Mouse (Mus musculus) hindbrain, embryonic 14.5 days (tissue): ENCODE measurements around the gene Gpatch11. TPM values are rescaled to one million over a fixed set of nuclear protein-coding genes. Genes with fewer than 3 reads are reported as not detected.
"Not testable (repeated sequence)": the region's sequence is repeated elsewhere in the genome, so short reads cannot be mapped to it uniquely, and the experiment has no call there.

Source experiments
- ATAC-seq: fragments of 200-750 bp; cut with Nextera tagmentation; 2 replicates; pipeline ENCODE4 v1.8.0; 2017; ENCODE audit warnings: moderate number of reproducible peaks, mild to moderate bottlenecking, moderate TSS enrichment, moderate library complexity; ENCODE audit not compliant: low FRiP score
- DNase-seq: peaks from one replicate; pipeline ENCODE4 v3.0.0-alpha.2; 2015; ENCODE audit warnings: low spot score
- H3K27ac ChIP-seq: fragments of 300-500 bp; sonication (generic); 2 replicates; pipeline ENCODE4 v1.5.1; 2014; ENCODE audit warnings: mild to moderate bottlenecking, moderate library complexity
- H3K27me3 ChIP-seq: fragments of 300-500 bp; sonication (generic); 2 replicates; pipeline ENCODE4 v1.6.1; 2014; ENCODE audit warnings: mild to moderate bottlenecking, low read length, mixed read lengths; ENCODE audit not compliant: control insufficient read depth, insufficient read depth
- H3K36me3 ChIP-seq: fragments of 300-500 bp; sonication (generic); replicated peaks from 2 replicates; pipeline ENCODE4 v1.6.1; 2014; ENCODE audit not compliant: control insufficient read depth, insufficient read depth
- H3K4me1 ChIP-seq: fragments of 300-500 bp; sonication (generic); replicated peaks from 2 replicates; pipeline ENCODE4 v1.6.1; 2014; ENCODE audit warnings: antibody characterized with exemption, low read length, mixed read lengths; ENCODE audit not compliant: control insufficient read depth, insufficient read depth
- H3K4me2 ChIP-seq: fragments of 300-500 bp; sonication (generic); replicated peaks from 2 replicates; pipeline ENCODE4 v1.6.1; 2014; ENCODE audit warnings: mild to moderate bottlenecking, moderate library complexity
- H3K4me3 ChIP-seq: fragments of 300-500 bp; sonication (generic); replicated peaks from 2 replicates; pipeline ENCODE4 v1.5.1; 2014; ENCODE audit warnings: mild to moderate bottlenecking, low read length
- H3K9ac ChIP-seq: fragments of 300-500 bp; sonication (generic); 2 replicates; pipeline ENCODE4 v1.6.1; 2014
- H3K9me3 ChIP-seq: fragments of 300-500 bp; sonication (generic); 2 replicates; pipeline ENCODE4 v1.6.1; 2016; ENCODE audit warnings: low read length; ENCODE audit not compliant: control insufficient read depth
- WGBS: fragments of 180-500 bp; shearing (Covaris S2); extraction: QIAGEN DNeasy Blood & Tissue Kit; methylation state at CpG from one replicate; pipeline ENCODE4 v1.1.7; 2014; 5-methylcytosine and 5-hydroxymethylcytosine counted together
- polyA plus RNA-seq: library from polyadenylated mRNA; unstranded; fragments of >200 nt; fragmentation: Nextera tagmentation; extraction: Ambion mirVana; gene quantifications from 2 replicates; pipeline ENCODE4 v1.2.1, GENCODE M21; 2014

Gene Gpatch11
- polyA plus RNA-seq, result 48.7 and 55.3 TPM in 2 replicates

DNA sequence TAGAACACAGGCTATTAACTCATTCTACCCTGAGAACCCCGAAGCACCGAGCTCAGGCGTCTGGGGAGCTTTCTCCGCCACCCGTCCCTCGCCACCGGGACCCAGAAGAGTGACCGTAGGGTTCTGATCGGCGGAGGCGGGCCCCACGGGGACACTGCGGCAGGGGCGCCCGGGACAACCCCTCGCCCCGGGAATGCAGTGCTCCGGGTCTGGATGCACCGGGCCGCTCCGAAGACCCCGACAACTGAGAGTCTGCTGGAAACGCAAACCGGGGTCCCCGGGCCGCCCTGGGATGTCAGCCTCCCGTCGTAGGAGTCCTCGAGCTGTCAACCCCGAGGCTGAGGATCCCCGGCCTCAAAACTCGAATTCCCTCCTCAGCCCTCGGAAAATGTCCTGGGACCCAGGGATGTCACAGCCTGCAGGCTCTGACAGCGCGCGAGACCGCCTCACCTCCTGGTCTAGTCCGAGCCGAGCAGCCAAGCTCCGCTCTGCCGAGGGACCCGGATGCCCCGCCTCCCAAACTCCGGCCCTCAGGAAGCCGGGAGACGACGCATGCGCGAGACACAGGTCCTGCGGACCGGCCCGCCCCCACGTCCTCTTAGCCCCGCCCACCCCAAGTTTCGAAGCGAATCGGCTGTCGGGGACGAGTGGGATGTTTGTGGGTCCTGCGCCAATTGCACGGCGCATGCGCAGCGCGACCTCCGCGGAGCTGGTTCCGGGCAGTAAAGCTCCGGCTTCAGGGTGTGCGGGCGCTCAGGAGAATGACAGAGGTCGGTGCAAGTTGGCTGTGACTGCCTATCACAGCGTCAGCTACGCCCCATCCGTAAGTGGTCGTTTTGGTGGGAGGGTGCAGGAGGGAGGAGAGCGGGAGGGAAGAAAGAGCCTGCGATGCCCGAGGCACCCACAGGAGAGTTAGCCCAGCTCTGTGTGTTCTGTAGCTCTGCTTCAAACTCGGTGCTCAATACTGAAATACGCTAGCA, at the start of gene Gpatch11, which contains the start of gene Heatr5b:
Gene Gpatch11, plus strand, starts transcription at position 712 of the 980 bp plus-strand sequence.
Gene Heatr5b, minus strand, starts transcription at position 509 of the 980 bp plus-strand sequence.
- under 1% methylated on average over 81 of the region's 81 CpGs for WGBS

GRCm38 (mm10) chr17:78788273-78788672, 47.1 kb upstream of the Gpatch11 start:
- H3K27ac ChIP-seq, H3K9me3 ChIP-seq, H3K9ac ChIP-seq, H3K27me3 ChIP-seq, ATAC-seq, H3K4me1 ChIP-seq, H3K4me2 ChIP-seq, DNase-seq, H3K4me3 ChIP-seq: not testable (repeated sequence)
- 71% methylated on average over 3 of the region's 3 CpGs for WGBS
- peaks cover 49% of the 10 kb centered on the region for H3K36me3 ChIP-seq

More for the DNA sequence above, at the start of gene Gpatch11, which contains the start of gene Heatr5b:
- Histone ChIP-seq H3K9ac (peak within 1 kb of the TSS; percentile 91), H3K4me1 (peaks cover 8% of the 10 kb centered on the region; the same call in 1 of the 2 replicates), H3K9me3 (no peaks in the 10 kb centered on the region), H3K27ac (peak within 1 kb of the TSS; percentile 81), H3K4me3 (peak within 1 kb of the TSS; percentile 96), H3K4me2 (peak within 1 kb of the TSS; percentile 90), H3K27me3 (no peaks in the 10 kb centered on the region), H3K36me3 (peaks cover 33% of the 10 kb centered on the region)
- DNase-seq, result peak; percentile 99
- ATAC-seq, result peak; percentile 98

- H3K4me3 ChIP-seq, result no peak overlapping the region
- no peaks in the 10 kb centered on the region for H3K4me1 ChIP-seq
- H3K4me2 ChIP-seq, result no peak overlapping the region
- DNase-seq (peak; percentile 23), ATAC-seq (no peak)
- H3K9me3 ChIP-seq, result no peaks in the 10 kb centered on the region
- H3K27me3 ChIP-seq, result no peaks in the 10 kb centered on the region
- no peak overlapping the region for H3K9ac ChIP-seq
- H3K27ac ChIP-seq, result no peak overlapping the region
- 82% methylated on average over 7 of the region's 7 CpGs for WGBS
- H3K36me3 ChIP-seq, result peaks cover 67% of the 10 kb centered on the region
Measured at GRCm38 (mm10) chr17:78791068-78791689, 44.2 kb upstream of the Gpatch11 start.

GRCm38 (mm10) chr17:78791690-78792070, 43.7 kb upstream of the Gpatch11 start:
- ATAC-seq (no peak), DNase-seq (peak; percentile 6)
- Histone ChIP-seq H3K4me1 (no peaks in the 10 kb centered on the region), H3K4me2 (no peak overlapping the region), H3K27me3 (no peaks in the 10 kb centered on the region), H3K9me3 (no peaks in the 10 kb centered on the region), H3K36me3 (peaks cover 72% of the 10 kb centered on the region), H3K4me3 (no peak overlapping the region), H3K27ac (no peak overlapping the region), H3K9ac (no peak overlapping the region)
- WGBS, result 93% methylated on average over 3 of the region's 3 CpGs

DNA sequence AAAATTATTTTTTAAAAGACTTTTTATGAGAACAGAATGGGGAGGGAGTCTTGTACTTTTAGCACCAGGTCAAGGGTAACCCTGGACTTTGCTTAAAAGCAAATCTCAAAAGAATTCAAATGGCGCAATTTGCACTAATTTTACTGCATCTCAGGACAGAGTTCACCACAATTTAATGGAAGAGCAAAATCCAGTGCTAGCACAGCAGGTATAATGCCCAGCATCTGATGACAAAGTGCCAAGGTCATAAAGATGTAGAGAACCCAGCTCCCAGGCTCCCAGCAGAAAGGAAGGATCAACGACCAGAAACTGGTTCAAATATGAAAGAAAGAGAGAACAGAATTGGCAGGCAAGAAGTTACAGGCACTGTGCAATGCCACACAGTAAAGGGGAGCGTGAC, 43.2 kb upstream of the Gpatch11 start:
- Histone ChIP-seq H3K36me3 (peaks cover 77% of the 10 kb centered on the region), H3K27ac (no peak overlapping the region)

GRCm38 (mm10) chr17:78794390-78794789, 41.0 kb upstream of the Gpatch11 start:
- no peak overlapping the region for H3K9ac ChIP-seq
- ATAC-seq (no peak), DNase-seq (no peak)
- H3K27ac ChIP-seq, result no peak overlapping the region
- H3K4me3 ChIP-seq, result no peak overlapping the region
- no peaks in the 10 kb centered on the region for H3K27me3 ChIP-seq
- H3K9me3 ChIP-seq, result no peaks in the 10 kb centered on the region
- no peaks in the 10 kb centered on the region for H3K4me1 ChIP-seq
- H3K4me2 ChIP-seq, result no peak overlapping the region
- WGBS, result 90% methylated on average over 5 of the region's 5 CpGs
- H3K36me3 ChIP-seq, result peaks cover 87% of the 10 kb centered on the region

More for the DNA sequence above, 43.2 kb upstream of the Gpatch11 start:
- H3K4me3 ChIP-seq, result no peak overlapping the region
- DNase-seq, result peak; percentile 18
- no peaks in the 10 kb centered on the region for H3K9me3 ChIP-seq
- no peak for ATAC-seq
- 88% methylated on average over 3 of the region's 3 CpGs for WGBS
- no peaks in the 10 kb centered on the region for H3K27me3 ChIP-seq
- H3K9ac ChIP-seq, result no peak overlapping the region
- H3K4me1 ChIP-seq, result no peaks in the 10 kb centered on the region
- H3K4me2 ChIP-seq, result no peak overlapping the region

GRCm38 (mm10) chr17:78797222-78797621, 38.1 kb upstream of the Gpatch11 start:
- Histone ChIP-seq H3K27me3 (no peaks in the 10 kb centered on the region), H3K4me2 (no peak overlapping the region), H3K9me3 (no peaks in the 10 kb centered on the region), H3K4me1 (no peaks in the 10 kb centered on the region), H3K36me3 (peaks cover 94% of the 10 kb centered on the region), H3K4me3 (no peak overlapping the region), H3K9ac (no peak overlapping the region), H3K27ac (no peak overlapping the region)
- no peak for ATAC-seq
- DNase-seq, result no peak
- 91% methylated on average over 1 of the region's 1 CpGs for WGBS

- no peaks in the 10 kb centered on the region for H3K27me3 ChIP-seq
- H3K4me3 ChIP-seq, result no peak overlapping the region
- H3K27ac ChIP-seq, result no peak overlapping the region
- H3K9ac ChIP-seq, result no peak overlapping the region
- ATAC-seq, result no peak
- H3K4me2 ChIP-seq, result no peak overlapping the region
- peaks cover 86% of the 10 kb centered on the region for H3K36me3 ChIP-seq
- H3K4me1 ChIP-seq, result no peaks in the 10 kb centered on the region
- no peaks in the 10 kb centered on the region for H3K9me3 ChIP-seq
- peak; percentile 57 for DNase-seq
Measured at GRCm38 (mm10) chr17:78809019-78809418, 26.3 kb upstream of the Gpatch11 start.

GRCm38 (mm10) chr17:78809582-78809981, 25.8 kb upstream of the Gpatch11 start:
- Histone ChIP-seq H3K27me3 (no peaks in the 10 kb centered on the region), H3K27ac (no peak overlapping the region), H3K4me3 (no peak overlapping the region), H3K36me3 (peaks cover 86% of the 10 kb centered on the region), H3K4me1 (no peaks in the 10 kb centered on the region), H3K9me3 (no peaks in the 10 kb centered on the region), H3K9ac (no peak overlapping the region), H3K4me2 (no peak overlapping the region)
- ATAC-seq, result no peak
- WGBS, result 94% methylated on average over 3 of the region's 3 CpGs
- no peak for DNase-seq
